Mouse (Mus musculus) midbrain, embryonic 13.5 days (tissue): ENCODE measurements at regions not wholly inside any gene's neighbourhood (a gene's known extent, or its start where the extent isn't known, plus 50 kb on each side); places are given as distances from the start of the nearest gene placed in this dataset.
A peak's percentile ranks its signal among the peaks of the same experiment; 100 is the strongest.

Experiments used
- ATAC-seq: fragments of 200-750 bp; cut with Nextera tagmentation; 2 replicates; pipeline ENCODE4 v1.8.0; 2017; ENCODE audit warnings: mild to moderate bottlenecking, moderate TSS enrichment, moderate library complexity
- H3K27ac ChIP-seq: fragments of 300-500 bp; sonication (generic); 2 replicates; pipeline ENCODE4 v1.5.1; 2015; ENCODE audit warnings: inconsistent platforms, mild to moderate bottlenecking, moderate library complexity
- H3K27me3 ChIP-seq: fragments of 300-500 bp; sonication (generic); 2 replicates; pipeline ENCODE4 v1.6.1; 2015; ENCODE audit warnings: mild to moderate bottlenecking, inconsistent platforms
- H3K36me3 ChIP-seq: fragments of 300-500 bp; sonication (generic); 2 replicates; pipeline ENCODE4 v1.6.1; 2015; ENCODE audit warnings: mild to moderate bottlenecking, inconsistent platforms
- H3K4me1 ChIP-seq: fragments of 300-500 bp; sonication (generic); replicated peaks from 2 replicates; pipeline ENCODE4 v1.6.1; 2015; ENCODE audit warnings: inconsistent platforms
- H3K4me2 ChIP-seq: fragments of 300-500 bp; sonication (generic); replicated peaks from 2 replicates; pipeline ENCODE4 v1.6.1; 2015; ENCODE audit warnings: moderate library complexity, mild to moderate bottlenecking, inconsistent platforms
- H3K4me3 ChIP-seq: fragments of 300-500 bp; sonication (generic); replicated peaks from 2 replicates; pipeline ENCODE4 v1.5.1; 2015; ENCODE audit warnings: mild to moderate bottlenecking, inconsistent platforms
- H3K9ac ChIP-seq: fragments of 300-500 bp; sonication (generic); replicated peaks from 2 replicates; pipeline ENCODE4 v1.6.1; 2015; ENCODE audit warnings: mild to moderate bottlenecking, inconsistent platforms
- H3K9me3 ChIP-seq: fragments of 300-500 bp; sonication (generic); 2 replicates; pipeline ENCODE4 v1.6.1; 2016; ENCODE audit warnings: mild to moderate bottlenecking, inconsistent platforms
- WGBS: fragments of 180-500 bp; shearing (Covaris S2); methylation state at CpG from one replicate; pipeline ENCODE4 v1.1.7; 2015; 5-methylcytosine and 5-hydroxymethylcytosine counted together

GRCm38 (mm10) chr17:84869074-84869722 lies 78.6 kb upstream of the Lrpprc start:
- Histone ChIP-seq H3K4me1 (no peaks in the 10 kb centered on the region), H3K4me2 (no peak overlapping the region), H3K27ac (no peak overlapping the region), H3K4me3 (no peak overlapping the region), H3K36me3 (no peaks in the 10 kb centered on the region), H3K27me3 (no peaks in the 10 kb centered on the region), H3K9ac (no peak overlapping the region), H3K9me3 (no peaks in the 10 kb centered on the region)
- 89% methylated on average over 3 of the region's 3 CpGs for WGBS
- no peak for ATAC-seq

- no peaks in the 10 kb centered on the region for H3K27me3 ChIP-seq
- 80% methylated on average over 7 of the region's 7 CpGs for WGBS
Observed at GRCm38 (mm10) chr17:84873554-84873953, 83.0 kb upstream of the Lrpprc start.

DNA sequence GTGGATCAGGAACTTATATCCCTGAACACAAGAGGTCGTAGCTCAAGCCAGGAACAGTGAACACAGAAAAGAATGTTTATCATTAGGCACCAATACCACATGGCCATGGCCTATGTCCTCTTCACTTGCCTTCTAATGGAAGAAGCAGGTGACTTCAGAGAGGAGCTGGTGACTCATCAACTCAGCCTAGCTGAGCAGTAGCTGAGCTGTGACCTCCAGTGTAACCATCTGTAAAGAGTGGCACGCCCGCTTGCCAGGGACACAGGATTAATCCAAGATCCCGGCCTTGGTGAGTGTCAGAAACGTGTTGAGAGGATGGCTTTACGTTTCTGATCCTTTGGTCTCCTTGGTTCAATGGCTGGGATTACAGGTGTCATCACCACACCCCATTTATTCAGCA lies 82.0 kb upstream of the Ppm1b start:
- H3K27ac ChIP-seq: no peak overlapping the region
- H3K27me3 ChIP-seq: no peaks in the 10 kb centered on the region
- no peak overlapping the region for H3K4me3 ChIP-seq
- 69% methylated on average over 6 of the region's 6 CpGs for WGBS
- H3K4me2 ChIP-seq: no peak overlapping the region
- no peaks in the 10 kb centered on the region for H3K9me3 ChIP-seq
- ATAC-seq: no peak
- H3K36me3 ChIP-seq: no peaks in the 10 kb centered on the region
- no peak overlapping the region for H3K9ac ChIP-seq
- 0 out of 2 replicates have a peak, but pooled peaks cover 2% of the 10 kb centered on the region for H3K4me1 ChIP-seq

More at GRCm38 (mm10) chr17:84873554-84873953, 83.0 kb upstream of the Lrpprc start:
- H3K4me2 ChIP-seq: no peak overlapping the region
- 0 out of 2 replicates have a peak, but pooled peaks cover 2% of the 10 kb centered on the region for H3K4me1 ChIP-seq
- H3K4me3 ChIP-seq: no peak overlapping the region
- no peaks in the 10 kb centered on the region for H3K36me3 ChIP-seq
- H3K27ac ChIP-seq: no peak overlapping the region
- H3K9me3 ChIP-seq: no peaks in the 10 kb centered on the region
- no peak for ATAC-seq
- H3K9ac ChIP-seq: no peak overlapping the region

DNA sequence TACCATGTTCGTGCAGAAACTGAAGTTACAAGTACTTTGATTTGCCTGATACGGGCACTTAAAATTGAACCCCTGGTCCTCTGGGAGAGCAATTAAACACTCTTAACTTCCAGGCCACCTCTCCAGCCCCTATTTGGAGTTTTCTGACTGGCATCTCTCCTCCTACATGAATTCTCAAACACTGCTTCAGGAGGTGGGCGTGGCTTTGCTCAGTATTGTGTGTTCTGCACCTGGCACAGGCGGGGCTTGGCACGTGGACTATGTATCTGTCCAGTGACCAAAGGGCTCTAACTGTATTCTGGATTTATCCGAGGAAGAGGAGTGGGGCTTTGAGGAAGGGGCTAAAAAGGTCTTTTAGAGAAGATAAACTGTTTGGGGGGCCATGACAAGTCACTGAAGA lies 81.5 kb upstream of the Ppm1b start:
- Histone ChIP-seq H3K36me3 (no peaks in the 10 kb centered on the region), H3K9ac (no peak overlapping the region), H3K27ac (no peak overlapping the region), H3K4me2 (no peak overlapping the region), H3K4me3 (no peak overlapping the region), H3K4me1 (0 out of 2 replicates have a peak, but pooled peaks cover 2% of the 10 kb centered on the region), H3K27me3 (no peaks in the 10 kb centered on the region), H3K9me3 (no peaks in the 10 kb centered on the region)
- WGBS: 89% methylated on average over 6 of the region's 6 CpGs
- no peak for ATAC-seq

DNA sequence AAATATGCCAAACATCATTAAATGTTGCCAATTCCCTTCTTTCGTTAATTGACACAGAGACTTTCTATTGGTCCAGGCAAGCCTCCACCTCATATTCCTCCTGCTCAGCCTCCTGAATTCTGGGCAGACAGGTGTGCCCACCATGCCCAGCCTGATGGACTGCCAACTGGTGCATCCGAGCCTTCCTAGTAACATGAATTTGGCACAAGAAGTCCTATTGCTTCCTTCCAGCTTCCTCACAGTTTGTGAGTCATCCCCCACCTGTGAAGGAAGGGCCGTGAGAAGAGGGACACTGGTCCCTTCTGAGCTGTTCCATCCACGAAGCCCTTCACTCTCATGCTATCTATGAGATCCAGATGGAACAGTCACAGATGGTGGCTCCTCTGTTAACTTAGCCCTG lies 80.5 kb upstream of the Ppm1b start:
- Histone ChIP-seq H3K27me3 (no peaks in the 10 kb centered on the region), H3K4me1 (0 out of 2 replicates have a peak, but pooled peaks cover 2% of the 10 kb centered on the region), H3K4me3 (no peak overlapping the region), H3K27ac (no peak overlapping the region), H3K4me2 (no peak overlapping the region), H3K36me3 (no peaks in the 10 kb centered on the region), H3K9me3 (no peaks in the 10 kb centered on the region), H3K9ac (no peak overlapping the region)
- no peak for ATAC-seq
- 87% methylated on average over 4 of the region's 4 CpGs for WGBS

DNA sequence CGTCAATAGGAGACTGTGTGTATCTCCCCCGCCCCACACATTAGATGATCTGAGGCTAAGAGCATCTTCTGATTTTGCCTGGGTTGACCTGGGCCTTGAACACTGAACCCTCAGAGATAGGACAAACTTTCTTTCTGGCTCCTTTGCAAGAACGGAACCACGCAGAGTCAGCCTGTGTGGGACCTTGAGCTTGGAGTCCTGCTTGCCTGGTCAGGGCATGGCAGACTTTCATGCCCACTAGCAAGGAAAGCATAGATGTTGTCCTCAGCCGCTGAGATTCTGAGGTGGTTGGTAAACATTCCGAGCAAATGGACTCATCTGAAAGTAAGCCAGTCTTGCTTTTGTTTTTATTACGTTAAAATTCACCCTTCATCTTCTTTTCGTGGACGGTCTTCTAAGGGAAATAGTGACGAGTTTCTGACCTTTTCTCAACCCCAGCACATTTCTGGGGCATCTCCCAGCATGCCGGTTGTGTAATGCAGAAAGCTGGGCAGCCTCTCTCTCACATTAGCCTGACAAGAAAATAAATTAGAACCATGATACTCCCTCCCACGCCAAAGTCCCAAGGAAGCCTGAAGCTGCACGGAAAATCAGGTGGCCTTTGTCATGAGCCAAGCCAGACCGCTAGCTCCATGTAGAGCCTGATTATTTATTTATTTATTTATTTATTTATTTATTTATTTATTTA lies 79.2 kb upstream of the Ppm1b start:
- Histone ChIP-seq H3K9me3 (no peaks in the 10 kb centered on the region), H3K27me3 (no peaks in the 10 kb centered on the region), H3K4me2 (no peak overlapping the region), H3K4me1 (0 out of 2 replicates have a peak, but pooled peaks cover 2% of the 10 kb centered on the region), H3K9ac (no peak overlapping the region), H3K36me3 (no peaks in the 10 kb centered on the region), H3K4me3 (no peak overlapping the region), H3K27ac (no peak overlapping the region)
- peak; percentile 63 for ATAC-seq
- 84% methylated on average over 14 of the region's 14 CpGs for WGBS

GRCm38 (mm10) chr17:84877864-84878224 lies 78.7 kb upstream of the Ppm1b start:
- Histone ChIP-seq H3K9me3 (no peaks in the 10 kb centered on the region), H3K36me3 (no peaks in the 10 kb centered on the region), H3K27ac (no peak overlapping the region), H3K9ac (no peak overlapping the region), H3K4me3 (no peak overlapping the region), H3K27me3 (no peaks in the 10 kb centered on the region), H3K4me1 (0 out of 2 replicates have a peak, but pooled peaks cover 2% of the 10 kb centered on the region), H3K4me2 (peak overlapping the region; percentile 39)
- WGBS: 20% methylated on average over 10 of the region's 10 CpGs
- ATAC-seq: peak; percentile 48; the same call in 1 of the 2 replicates

GRCm38 (mm10) chr17:84878316-84878715 lies 78.2 kb upstream of the Ppm1b start:
- H3K36me3 ChIP-seq: no peaks in the 10 kb centered on the region
- H3K4me2 ChIP-seq: peak overlapping the region; percentile 39
- 0 out of 2 replicates have a peak, but pooled peaks cover 2% of the 10 kb centered on the region for H3K4me1 ChIP-seq
- no peaks in the 10 kb centered on the region for H3K27me3 ChIP-seq
- no peak for ATAC-seq
- no peaks in the 10 kb centered on the region for H3K9me3 ChIP-seq
- no peak overlapping the region for H3K9ac ChIP-seq
- no peak overlapping the region for H3K4me3 ChIP-seq
- H3K27ac ChIP-seq: no peak overlapping the region
- 89% methylated on average over 5 of the region's 5 CpGs for WGBS

- H3K27me3 ChIP-seq: no peaks in the 10 kb centered on the region
- H3K9ac ChIP-seq: no peak overlapping the region
- no peaks in the 10 kb centered on the region for H3K9me3 ChIP-seq
- H3K27ac ChIP-seq: no peak overlapping the region
- H3K4me1 ChIP-seq: 0 out of 2 replicates have a peak, but pooled peaks cover 2% of the 10 kb centered on the region
- H3K36me3 ChIP-seq: no peaks in the 10 kb centered on the region
- no peak for ATAC-seq
- 85% methylated on average over 10 of the region's 10 CpGs for WGBS
- no peak overlapping the region for H3K4me3 ChIP-seq
- no peak overlapping the region for H3K4me2 ChIP-seq
Observed at GRCm38 (mm10) chr17:84879146-84879545, 77.4 kb upstream of the Ppm1b start.

- Histone ChIP-seq H3K27me3 (no peaks in the 10 kb centered on the region), H3K36me3 (no peaks in the 10 kb centered on the region), H3K27ac (no peak overlapping the region), H3K9ac (no peak overlapping the region), H3K4me3 (no peak overlapping the region), H3K9me3 (no peaks in the 10 kb centered on the region), H3K4me2 (no peak overlapping the region), H3K4me1 (0 out of 2 replicates have a peak, but pooled peaks cover 2% of the 10 kb centered on the region)
- ATAC-seq: no peak
- WGBS: 88% methylated on average over 2 of the region's 2 CpGs
Observed at GRCm38 (mm10) chr17:84880946-84881345, 75.6 kb upstream of the Ppm1b start.

GRCm38 (mm10) chr17:84888525-84888924 lies 68.0 kb upstream of the Ppm1b start:
- Histone ChIP-seq H3K9me3 (no peaks in the 10 kb centered on the region), H3K27me3 (no peaks in the 10 kb centered on the region), H3K4me2 (no peak overlapping the region), H3K4me3 (no peak overlapping the region), H3K36me3 (no peaks in the 10 kb centered on the region), H3K27ac (no peak overlapping the region), H3K4me1 (no peaks in the 10 kb centered on the region), H3K9ac (no peak overlapping the region)
- ATAC-seq: no peak
- 90% methylated on average over 5 of the region's 5 CpGs for WGBS

GRCm38 (mm10) chr17:84890871-84891599 lies 65.5 kb upstream of the Ppm1b start:
- Histone ChIP-seq H3K4me1 (no peaks in the 10 kb centered on the region), H3K27ac (no peak overlapping the region), H3K27me3 (no peaks in the 10 kb centered on the region), H3K36me3 (no peaks in the 10 kb centered on the region), H3K9me3 (no peaks in the 10 kb centered on the region), H3K4me3 (no peak overlapping the region), H3K9ac (no peak overlapping the region), H3K4me2 (no peak overlapping the region)
- 75% methylated on average over 12 of the region's 12 CpGs for WGBS
- ATAC-seq: no peak
